Mouse (Mus musculus) thymus, adult 2 months (tissue): ENCODE data around the gene Polr3gl. TPM values are rescaled to one million over a fixed set of nuclear protein-coding genes. Genes with fewer than 3 reads are reported as not detected.

Experiments
- DNase-seq: peaks from one replicate; pipeline ENCODE4 v3.0.0; 2021
- H3K27ac ChIP-seq: fragments of 200-500 bp; 2 replicates; pipeline ENCODE4 v1.5.1; 2012; ENCODE audit warnings: low read length, control low read depth; ENCODE audit not compliant: control insufficient read depth, insufficient read depth
- H3K27me3 ChIP-seq: fragments of 200-500 bp; 2 replicates; pipeline ENCODE4 v1.6.1; 2012; ENCODE audit warnings: mild to moderate bottlenecking, low read length, moderate library complexity, mixed read lengths; ENCODE audit not compliant: control insufficient read depth, insufficient read depth
- H3K36me3 ChIP-seq: fragments of 200-500 bp; 2 replicates; pipeline ENCODE4 v1.6.1; 2012; ENCODE audit warnings: mild to moderate bottlenecking, low read length, moderate library complexity; ENCODE audit not compliant: control insufficient read depth, insufficient read depth
- H3K4me1 ChIP-seq: fragments of 200-500 bp; replicated peaks from 2 replicates; pipeline ENCODE4 v1.6.1; 2012; ENCODE audit warnings: low read length; ENCODE audit not compliant: control insufficient read depth, insufficient read depth
- H3K4me3 ChIP-seq: fragments of 200-500 bp; 2 replicates; pipeline ENCODE4 v1.5.1; 2012; ENCODE audit warnings: mild to moderate bottlenecking, low read length, control low read depth, moderate library complexity; ENCODE audit not compliant: control insufficient read depth, insufficient read depth
- CTCF ChIP-seq: fragments of 200-500 bp; IDR thresholded peaks from 2 replicates; pipeline ENCODE4 v1.5.1; 2012; ENCODE audit warnings: mild to moderate bottlenecking, control low read depth, low read length, moderate library complexity, borderline replicate concordance; ENCODE audit not compliant: control insufficient read depth, poor library complexity, insufficient read depth; ENCODE audit errors: extremely low read depth
- POLR2A ChIP-seq: fragments of 200-500 bp; IDR thresholded peaks from 2 replicates; pipeline ENCODE4 v1.6.1; 2012; ENCODE audit warnings: mild to moderate bottlenecking, low read length, control low read depth, moderate library complexity; ENCODE audit not compliant: control insufficient read depth, poor library complexity, insufficient read depth; ENCODE audit errors: extremely low read depth
- WGBS: fragments of 180-500 bp; shearing (Covaris S2); methylation state at CpG from one replicate; pipeline ENCODE4 v1.1.7; 2018; 5-methylcytosine and 5-hydroxymethylcytosine counted together
- polyA plus RNA-seq: library from polyadenylated mRNA; depleted of rRNA; stranded (reverse); fragments of >200 nt; gene quantifications from 2 replicates; pipeline ENCODE4 v1.2.3, GENCODE M21; 2012

The Polr3gl gene
- polyA plus RNA-seq, 1 experiment = 17.8 TPM

DNA sequence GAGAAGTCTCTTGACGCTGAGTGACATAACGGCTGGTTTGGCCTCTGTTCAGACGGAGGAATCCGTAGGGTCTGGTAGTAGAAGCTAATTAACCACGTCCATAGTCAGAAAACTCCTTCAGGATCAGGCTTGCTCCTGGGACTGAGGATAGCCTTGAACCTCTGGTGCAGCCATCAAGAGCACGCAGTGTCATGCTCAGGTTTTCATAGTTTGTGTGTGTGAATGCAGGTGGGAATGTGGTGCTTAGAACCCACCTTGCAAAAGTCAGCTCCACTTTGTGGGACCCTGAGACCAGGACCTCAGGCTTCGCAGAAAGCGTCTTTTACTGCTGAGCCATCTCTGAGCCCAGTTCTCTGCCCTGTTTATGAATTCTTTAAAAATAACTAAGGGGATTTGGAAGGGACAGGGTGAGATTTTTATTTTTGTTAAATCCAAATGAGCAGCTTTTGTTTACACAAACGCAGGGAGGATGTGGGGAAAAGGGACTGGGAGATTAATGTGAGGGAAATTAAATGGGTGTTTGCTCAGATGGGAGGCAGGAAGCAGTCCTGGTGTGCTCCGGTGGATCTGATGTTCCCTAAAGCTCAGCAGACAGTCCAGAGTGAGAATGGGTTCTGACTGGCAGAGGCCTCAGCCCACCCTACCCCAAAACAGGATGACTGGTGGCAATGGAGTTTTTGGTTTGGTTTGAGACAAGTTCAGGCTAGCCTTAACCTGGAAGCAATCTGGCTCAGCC lies 31.9 kb downstream of the Polr3gl start:
- TF ChIP-seq CTCF (no peak), POLR2A (no peak)
- Histone ChIP-seq H3K4me1 (peaks cover 55% of the 10 kb centered on the region), H3K36me3 (peaks cover 26% of the 10 kb centered on the region), H3K27ac (no peak overlapping the region; the same call in 1 of the 2 replicates), H3K4me3 (no peak overlapping the region), H3K27me3 (no peaks in the 10 kb centered on the region)
- 81% methylated on average over 10 of the region's 10 CpGs for WGBS
- DNase-seq = no peak

DNA sequence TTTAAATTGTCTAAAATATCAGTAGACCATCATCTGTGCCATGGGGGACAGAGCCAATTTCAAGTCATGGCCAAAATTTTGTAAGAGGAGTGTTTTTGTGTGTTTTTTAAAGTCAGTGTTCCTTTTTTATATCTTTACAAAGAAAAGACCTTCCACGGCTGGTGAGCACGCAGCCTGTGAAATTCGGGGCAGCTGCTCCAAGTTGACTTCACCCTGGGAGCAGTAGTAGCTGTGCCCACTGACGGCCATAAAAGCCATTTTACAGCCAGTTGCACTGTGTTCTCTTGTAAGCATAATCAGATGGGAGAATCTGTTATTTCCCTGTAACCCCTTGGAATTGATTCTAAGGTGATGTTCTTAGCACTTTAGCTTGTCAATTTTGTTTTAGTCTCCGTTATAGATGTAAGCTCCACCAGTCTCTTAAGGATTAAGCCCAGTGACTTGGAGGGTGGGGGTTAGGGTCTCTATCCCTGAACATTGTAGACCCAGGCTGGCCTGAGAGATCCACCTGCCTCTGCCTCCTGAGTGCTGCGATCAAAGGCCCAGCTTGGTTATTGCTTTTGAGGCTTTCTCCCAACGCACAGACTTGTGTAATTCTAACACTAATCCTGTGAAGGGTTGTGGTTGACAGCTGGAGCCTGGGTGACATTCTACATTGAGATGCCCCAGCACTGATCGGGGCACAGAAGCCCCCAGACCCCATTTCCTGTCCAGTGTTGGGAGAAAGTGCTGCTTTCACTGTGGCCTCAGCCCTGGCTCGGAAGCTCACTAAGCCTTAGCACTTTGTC lies 32.9 kb downstream of the Polr3gl start:
- Histone ChIP-seq H3K4me1 (peaks cover 49% of the 10 kb centered on the region), H3K4me3 (peak overlapping the region; percentile 17), H3K27me3 (no peaks in the 10 kb centered on the region), H3K27ac (no peak overlapping the region), H3K36me3 (peaks cover 26% of the 10 kb centered on the region)
- no peak for TF ChIP-seq CTCF
- no peak for TF ChIP-seq POLR2A
- 79% methylated on average over 9 of the region's 9 CpGs for WGBS
- DNase-seq = no peak

DNA sequence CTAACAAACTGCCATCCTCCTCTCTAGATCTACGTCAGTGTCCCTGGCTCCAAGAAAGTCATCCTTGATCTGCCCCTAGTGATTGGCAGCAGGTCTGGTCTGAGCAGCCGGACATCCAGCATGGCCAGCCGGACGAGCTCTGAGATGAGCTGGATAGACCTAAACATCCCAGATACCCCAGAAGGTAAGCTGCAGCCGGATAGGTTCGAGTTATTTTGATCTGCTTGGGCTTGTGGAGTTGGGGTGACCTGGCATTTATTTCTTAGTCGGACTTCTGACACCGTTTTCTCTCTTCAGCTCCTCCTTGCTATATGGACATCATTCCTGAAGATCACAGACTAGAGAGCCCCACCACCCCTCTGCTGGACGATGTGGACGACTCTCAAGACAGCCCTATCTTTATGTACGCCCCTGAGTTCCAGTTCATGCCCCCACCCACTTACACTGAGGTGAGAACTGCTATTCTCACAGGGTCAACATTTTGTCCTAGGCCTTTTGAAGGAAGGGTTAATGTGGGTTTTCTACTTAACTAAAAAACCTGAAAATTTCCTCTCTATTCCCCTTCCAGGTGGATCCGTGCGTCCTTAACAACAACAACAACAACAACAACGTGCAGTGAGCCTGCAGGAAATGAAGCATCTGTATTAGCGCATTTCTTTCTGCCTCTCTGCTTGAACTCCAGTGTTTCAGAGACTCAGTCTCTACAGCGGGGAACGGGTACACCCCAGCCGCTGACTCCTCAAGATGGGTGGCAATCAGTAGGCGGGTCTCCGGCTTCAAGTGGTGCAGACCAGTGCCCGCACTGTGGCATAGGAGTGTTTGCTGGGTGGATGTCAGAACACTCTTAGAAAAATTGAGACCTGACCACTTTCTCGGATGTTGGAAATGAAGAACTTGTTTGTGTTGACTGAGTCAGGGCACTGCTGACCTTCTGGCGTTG lies 33.8 kb downstream of the Polr3gl start:
- no peak overlapping the region; the same call in 1 of the 2 replicates for H3K27ac ChIP-seq
- 55% methylated on average over 23 of the region's 23 CpGs for WGBS
- H3K4me3 ChIP-seq = peak overlapping the region; percentile 88
- H3K4me1 ChIP-seq = peaks cover 52% of the 10 kb centered on the region
- peaks cover 26% of the 10 kb centered on the region for H3K36me3 ChIP-seq
- no peaks in the 10 kb centered on the region for H3K27me3 ChIP-seq
- TF ChIP-seq CTCF = no peak
- no peak for DNase-seq

DNA sequence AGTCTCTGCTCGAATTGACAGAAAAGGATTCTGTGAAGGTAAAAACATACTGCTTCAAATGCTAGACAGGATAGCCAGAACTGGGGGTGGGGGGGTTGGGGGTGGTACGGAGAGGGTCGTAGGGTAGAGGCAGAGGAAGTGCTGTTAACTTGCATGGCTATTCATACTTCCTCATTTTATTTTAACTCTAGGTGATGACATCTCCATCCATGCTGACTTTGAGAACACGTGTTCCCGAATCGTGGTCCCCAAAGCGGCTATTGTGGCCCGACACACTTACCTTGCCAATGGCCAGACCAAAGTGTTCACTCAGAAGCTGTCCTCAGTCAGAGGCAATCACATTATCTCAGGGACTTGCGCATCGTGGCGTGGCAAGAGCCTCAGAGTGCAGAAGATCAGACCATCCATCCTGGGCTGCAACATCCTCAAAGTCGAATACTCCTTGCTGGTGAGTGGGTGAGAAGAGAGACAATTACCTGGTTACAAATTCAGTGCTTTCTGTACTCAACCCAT lies 34.5 kb downstream of the Polr3gl start:
- Histone ChIP-seq H3K27me3 (no peaks in the 10 kb centered on the region), H3K27ac (peak overlapping the region; percentile 6; the same call in 1 of the 2 replicates), H3K4me3 (peak overlapping the region; percentile 88), H3K4me1 (peaks cover 50% of the 10 kb centered on the region), H3K36me3 (peaks cover 26% of the 10 kb centered on the region)
- no peak for DNase-seq
- no peak for TF ChIP-seq POLR2A
- no peak for TF ChIP-seq CTCF
- 6% methylated on average over 12 of the region's 12 CpGs for WGBS

GRCm38 (mm10) chr3:96558668-96559196 lies 35.2 kb downstream of the Polr3gl start:
- peak overlapping the region; percentile 94 for H3K4me3 ChIP-seq
- peaks cover 47% of the 10 kb centered on the region for H3K4me1 ChIP-seq
- TF ChIP-seq POLR2A = no peak
- TF ChIP-seq CTCF = no peak
- DNase-seq = no peak
- WGBS = 4% methylated on average over 10 of the region's 10 CpGs
- peaks cover 26% of the 10 kb centered on the region for H3K36me3 ChIP-seq
- no peaks in the 10 kb centered on the region for H3K27me3 ChIP-seq
- peak overlapping the region; percentile 0; the same call in 1 of the 2 replicates for H3K27ac ChIP-seq
